Mouse (Mus musculus): ENCODE measurements around the gene Myef2.

The Myef2 gene

DNA sequence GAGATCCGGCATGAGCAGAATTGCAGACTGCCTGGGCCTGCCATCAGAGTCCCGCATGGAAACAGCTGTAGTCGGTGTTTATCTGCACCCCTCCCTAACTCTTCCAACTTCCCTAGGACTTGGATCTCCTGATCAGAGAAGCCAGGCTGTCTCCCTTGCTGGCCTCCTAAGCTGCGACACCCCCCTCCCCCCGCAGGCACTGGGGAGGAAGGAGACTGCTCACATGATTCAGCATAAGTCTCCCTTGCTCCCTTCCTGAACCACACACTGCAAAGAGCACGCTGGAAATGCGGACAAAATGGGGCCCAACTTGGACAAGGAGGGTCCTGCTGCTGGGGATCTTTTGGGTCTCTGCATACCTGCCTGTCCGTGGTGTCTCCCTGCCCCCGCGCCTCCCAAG is 55.6 kb downstream of the Myef2 start, which contains the start of gene Slc24a5:
TSS of gene Slc24a5 (plus strand) at position 231 of the 400 bp plus-strand sequence.
- no peak for DNase-seq (ENCODE audit: extremely low spot score, low spot score)

DNA sequence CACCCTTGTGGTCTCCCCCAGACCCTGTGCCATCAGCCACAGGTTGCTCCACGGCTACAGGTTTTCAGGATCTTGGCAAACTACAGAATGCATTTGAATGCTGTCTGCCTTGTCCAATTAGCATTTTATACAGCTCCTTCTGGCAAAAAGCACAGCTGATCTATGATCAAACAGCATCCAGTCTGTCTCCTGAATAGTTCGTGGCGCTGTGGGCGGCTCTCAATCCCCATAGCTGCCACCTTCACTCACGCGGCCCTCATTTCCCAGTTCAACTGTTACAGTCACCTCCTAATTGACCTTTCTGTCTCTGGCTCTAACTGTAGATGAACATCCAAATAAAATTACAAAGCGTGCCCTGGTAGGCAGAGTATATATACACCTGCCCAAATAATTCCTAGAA is 56.1 kb downstream of the Myef2 start:
- DNase-seq (ENCODE audit: extremely low spot score, low spot score): no peak

DNA sequence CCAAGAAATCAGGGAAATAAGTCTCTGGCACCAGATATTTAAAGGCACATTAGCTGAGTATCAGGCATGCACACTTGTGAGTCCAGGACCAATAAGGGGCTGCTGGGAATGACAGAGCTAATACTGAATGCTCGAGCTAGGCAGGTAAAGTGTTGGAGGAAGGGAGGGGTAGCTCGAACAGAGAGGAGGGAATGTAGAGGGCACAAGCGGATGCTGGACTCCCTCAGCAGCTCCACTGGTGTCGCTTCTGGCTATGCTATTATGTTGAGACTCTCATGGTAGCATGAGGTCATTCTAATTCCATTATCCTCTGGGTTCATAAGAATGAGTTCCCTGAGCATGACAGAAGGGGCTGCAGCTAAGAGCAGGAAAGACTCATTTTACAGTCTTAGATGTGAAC is 60.5 kb downstream of the Myef2 start:
- no peak for DNase-seq (ENCODE audit: extremely low spot score, low spot score)

DNA sequence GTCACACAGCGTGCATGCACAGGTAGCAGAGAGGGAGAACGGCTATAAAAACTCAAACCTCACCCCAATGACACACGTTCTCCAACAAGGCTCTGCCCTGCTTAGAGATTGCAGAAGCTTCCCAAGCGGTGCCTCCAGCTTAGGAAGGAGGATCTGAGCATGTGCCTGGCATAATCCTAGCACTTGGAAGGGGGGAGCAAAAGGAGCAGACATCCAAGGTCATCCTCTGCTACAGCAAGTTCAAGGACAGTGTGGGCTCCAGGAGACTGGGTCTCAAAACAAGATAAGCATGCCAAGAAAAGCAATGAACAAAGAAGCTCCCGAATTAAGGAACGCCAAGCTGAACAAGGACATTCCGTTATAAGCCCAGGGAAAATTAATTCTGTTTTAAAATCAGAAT is 62.0 kb downstream of the Myef2 start:
- DNase-seq (ENCODE audit: extremely low spot score, low spot score): no peak

DNA sequence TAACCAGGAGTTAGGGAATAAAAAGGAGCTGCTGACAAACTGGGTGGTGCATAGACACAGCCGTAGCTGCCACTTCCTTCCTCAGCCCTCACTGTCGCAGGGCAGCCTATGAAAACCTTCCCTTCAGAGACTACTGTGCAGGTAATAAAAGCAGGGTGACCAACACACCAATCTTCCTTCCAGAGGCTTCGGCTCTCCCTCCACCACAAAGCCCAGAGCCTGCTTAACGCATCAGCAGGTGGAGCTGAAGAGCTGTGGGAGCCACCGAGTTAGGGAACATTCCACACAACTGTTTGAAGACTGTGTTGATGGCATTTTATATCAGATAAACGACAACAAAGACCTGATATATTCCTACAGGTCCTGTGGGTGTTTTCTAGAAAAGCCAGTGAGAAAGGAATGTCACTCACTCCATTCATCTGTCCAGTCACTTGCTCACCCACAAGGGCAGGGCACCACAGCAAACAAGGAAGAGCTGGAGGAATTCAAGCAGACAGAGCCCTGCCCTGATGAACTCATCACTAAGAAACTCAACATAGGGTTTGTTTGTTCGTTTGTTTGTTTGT is 66.1 kb downstream of the Myef2 start:
- DNase-seq (ENCODE audit: extremely low spot score, low spot score): no peak

DNA sequence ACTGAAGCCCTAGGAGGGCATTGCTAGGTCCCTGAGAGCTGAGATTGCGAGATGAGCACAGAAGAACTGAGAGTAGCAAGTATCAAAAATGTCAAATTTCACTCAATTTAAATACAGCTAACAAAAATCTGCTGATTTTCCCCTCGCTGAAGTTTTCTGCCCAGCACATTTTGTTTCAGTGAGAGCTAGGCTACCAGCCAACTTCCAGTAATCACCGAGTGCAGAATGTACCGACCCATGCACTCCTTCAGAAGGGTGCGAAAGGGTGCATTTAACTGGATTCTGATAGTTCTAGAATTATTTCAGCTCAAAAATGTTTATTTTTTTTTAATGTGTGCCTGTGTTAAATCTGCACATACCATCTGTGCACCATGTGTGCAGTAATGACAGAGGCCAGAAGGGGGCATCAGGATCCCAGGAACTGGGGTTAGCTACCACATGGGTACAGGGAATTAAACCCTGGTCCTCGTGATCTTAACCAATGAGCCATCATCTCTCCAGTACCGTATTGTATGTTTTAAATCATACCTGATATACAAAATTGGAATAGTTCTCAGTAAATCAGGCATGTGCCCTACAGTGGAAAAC is 68.1 kb downstream of the Myef2 start:
- DNase-seq (ENCODE audit: extremely low spot score, low spot score): no peak

All from neural tube, embryonic 10.5 days (tissue).